Mouse (Mus musculus): ENCODE data around the gene Gm10058. TPM values are rescaled to one million over a fixed set of nuclear protein-coding genes. Genes with fewer than 3 reads are reported as not detected.
"Not testable (repeated sequence)": the region's sequence is repeated elsewhere in the genome, so short reads cannot be mapped to it uniquely, and the experiment has no call there.

The Gm10058 gene
- total RNA-seq (2022), result not detected

DNA sequence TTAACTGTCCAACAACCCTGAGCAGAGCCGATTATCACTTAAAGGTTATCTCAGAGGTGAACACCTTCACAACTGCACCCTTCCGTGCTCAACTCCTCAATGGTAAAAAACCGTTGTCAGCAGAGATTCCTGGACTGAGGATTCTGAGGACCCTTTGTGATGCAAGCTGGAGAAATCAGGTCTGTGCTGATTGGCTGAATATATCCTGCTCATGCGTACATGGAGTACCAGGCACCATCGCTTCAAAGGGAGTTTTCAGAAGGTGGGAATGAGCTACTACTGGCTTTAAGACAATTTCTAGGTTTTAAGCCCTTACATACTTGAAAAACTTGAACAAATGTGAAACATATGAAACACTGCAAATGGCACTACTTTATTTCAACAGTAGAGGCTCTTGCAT lies at the start of gene Gm10058:
Gene Gm10058, minus strand, starts transcription at position 101 of the 400 bp plus-strand sequence.
- DNase-seq (ENCODE audit: low spot score in 2 of 2), result not testable (repeated sequence)
